Mouse (Mus musculus) limb, embryonic 10.5 days (tissue): Measurements from ENCODE around the gene Lpar1. TPM values are rescaled to one million over a fixed set of nuclear protein-coding genes. Genes with fewer than 3 reads are reported as not detected.

Source experiments
- DNase-seq: peaks from one replicate; pipeline ENCODE4 v3.0.0-alpha.2; 2017; ENCODE audit warnings: low spot score
- H3K27ac ChIP-seq: fragments of 300-500 bp; sonication (generic); 2 replicates; pipeline ENCODE4 v1.5.1; 2016; ENCODE audit warnings: mild to moderate bottlenecking
- H3K27me3 ChIP-seq: fragments of 300-500 bp; sonication (generic); 2 replicates; pipeline ENCODE4 v1.6.1; 2016; ENCODE audit warnings: low read depth, mild to moderate bottlenecking; ENCODE audit not compliant: poor library complexity, severe bottlenecking
- H3K36me3 ChIP-seq: fragments of 300-500 bp; sonication (generic); 2 replicates; pipeline ENCODE4 v1.6.1; 2016; ENCODE audit warnings: mild to moderate bottlenecking, moderate library complexity
- H3K4me1 ChIP-seq: fragments of 300-500 bp; sonication (generic); 2 replicates; pipeline ENCODE4 v1.6.1; 2016
- H3K4me3 ChIP-seq: fragments of 300-500 bp; sonication (generic); 2 replicates; pipeline ENCODE4 v1.5.1; 2016; ENCODE audit warnings: mild to moderate bottlenecking, moderate library complexity
- H3K9me3 ChIP-seq: fragments of 300-500 bp; sonication (generic); replicated peaks from 2 replicates; pipeline ENCODE4 v1.6.1; 2016; ENCODE audit warnings: mild to moderate bottlenecking
- WGBS: fragments of 180-500 bp; shearing (Covaris S2); methylation state at CpG from one replicate; pipeline ENCODE4 v1.1.7; 2016; 5-methylcytosine and 5-hydroxymethylcytosine counted together
- microRNA-seq: library from miRNA; unstranded; fragments of <30 nt; microRNA quantifications from one replicate; pipeline ENCODE4, GENCODE M21; 2017
- polyA plus RNA-seq: library from polyadenylated mRNA; unstranded; fragments of >200 nt; fragmentation: Nextera tagmentation; extraction: Ambion mirVana; gene quantifications from 2 replicates; pipeline ENCODE4 v1.2.1, GENCODE M21; 2016

The Lpar1 gene
- polyA plus RNA-seq, 1 experiment from 2014 or later = 253 TPM

GRCm38 (mm10) chr4:58401973-58402501 lies 151.7 kb downstream of the Lpar1 start:
- Histone ChIP-seq H3K27me3 (no peaks in the 10 kb centered on the region), H3K4me3 (no peak overlapping the region), H3K27ac (no peak overlapping the region), H3K36me3 (no peaks in the 10 kb centered on the region), H3K9me3 (no peaks in the 10 kb centered on the region), H3K4me1 (no peaks in the 10 kb centered on the region)
- no peak for DNase-seq
- WGBS = 91% methylated on average over 4 of the region's 4 CpGs

GRCm38 (mm10) chr4:58400861-58401341 lies 152.8 kb downstream of the Lpar1 start:
- H3K4me1 ChIP-seq = no peaks in the 10 kb centered on the region
- H3K27me3 ChIP-seq = no peaks in the 10 kb centered on the region
- H3K36me3 ChIP-seq = no peaks in the 10 kb centered on the region
- DNase-seq = no peak
- 97% methylated on average over 12 of the region's 12 CpGs for WGBS
- no peak overlapping the region for H3K27ac ChIP-seq
- H3K9me3 ChIP-seq = no peaks in the 10 kb centered on the region
- no peak overlapping the region for H3K4me3 ChIP-seq

Small RNAs within 50 kb of the gene (microRNA-seq; reads per million reads assigned to microRNA genes)
- gene Mir3095 = 12.0 reads per million, percentile 21 among the genes with 10 or more reads in this experiment

Other genes with a start within 250 kb of the Lpar1 start
- gene Olfr267, start 233.8 kb upstream of the Lpar1 start, polyA plus RNA-seq = not detected in 2 replicates